Mouse (Mus musculus) thymus, postnatal 10 days (tissue): ENCODE results near the gene Dync1li1.

ENCODE experiments used
- DNase-seq, 2 experiments: peaks; one replicate each; pipeline ENCODE4 v3.0.0; 2021; ENCODE audit warnings: low spot score in 2 of 2

Gene Dync1li1

DNA sequence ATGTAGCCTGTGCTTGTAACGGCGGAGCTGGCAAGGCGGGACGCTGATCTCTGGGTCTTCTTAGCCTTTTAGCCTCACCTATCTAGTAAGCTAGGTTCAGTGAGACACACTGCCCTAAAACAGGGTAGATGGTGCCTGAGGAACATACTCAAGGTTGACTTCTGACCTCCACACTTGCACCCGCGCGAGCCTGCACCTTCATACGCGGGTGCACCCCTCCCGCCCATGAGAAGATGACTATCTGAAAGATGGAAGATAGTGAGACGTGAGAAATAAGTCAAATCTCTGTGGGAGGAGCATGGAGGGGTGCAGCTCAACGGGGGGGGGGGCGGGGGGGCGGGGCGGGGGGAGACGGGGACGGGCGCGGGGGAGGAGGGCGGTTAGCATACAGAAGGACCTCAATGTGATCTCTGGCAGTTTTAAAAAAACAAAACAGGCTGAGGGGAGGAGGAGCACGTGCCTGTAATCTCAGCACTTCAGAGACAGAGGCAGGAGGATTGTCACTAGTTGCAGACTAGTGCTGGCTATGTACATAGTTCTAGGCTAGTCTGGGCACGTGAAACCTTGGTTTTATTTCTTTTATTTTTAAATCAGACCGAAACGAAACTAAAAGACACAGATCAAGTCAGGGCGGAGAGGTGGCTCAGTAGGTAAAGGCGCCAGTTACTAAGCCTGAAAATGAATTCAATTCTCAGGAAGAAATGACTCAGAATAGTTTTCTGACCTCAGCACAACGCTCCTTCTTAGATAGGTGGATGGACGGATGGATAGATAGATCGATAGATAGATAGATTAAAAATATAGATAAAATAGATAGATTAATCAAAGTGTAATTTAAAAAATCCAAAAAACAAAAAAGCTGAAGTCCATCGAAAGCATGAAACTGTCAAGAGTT, 41.6 kb downstream of the Dync1li1 start:
- DNase-seq: peak in 1 of 2 experiments; percentile 17

DNA sequence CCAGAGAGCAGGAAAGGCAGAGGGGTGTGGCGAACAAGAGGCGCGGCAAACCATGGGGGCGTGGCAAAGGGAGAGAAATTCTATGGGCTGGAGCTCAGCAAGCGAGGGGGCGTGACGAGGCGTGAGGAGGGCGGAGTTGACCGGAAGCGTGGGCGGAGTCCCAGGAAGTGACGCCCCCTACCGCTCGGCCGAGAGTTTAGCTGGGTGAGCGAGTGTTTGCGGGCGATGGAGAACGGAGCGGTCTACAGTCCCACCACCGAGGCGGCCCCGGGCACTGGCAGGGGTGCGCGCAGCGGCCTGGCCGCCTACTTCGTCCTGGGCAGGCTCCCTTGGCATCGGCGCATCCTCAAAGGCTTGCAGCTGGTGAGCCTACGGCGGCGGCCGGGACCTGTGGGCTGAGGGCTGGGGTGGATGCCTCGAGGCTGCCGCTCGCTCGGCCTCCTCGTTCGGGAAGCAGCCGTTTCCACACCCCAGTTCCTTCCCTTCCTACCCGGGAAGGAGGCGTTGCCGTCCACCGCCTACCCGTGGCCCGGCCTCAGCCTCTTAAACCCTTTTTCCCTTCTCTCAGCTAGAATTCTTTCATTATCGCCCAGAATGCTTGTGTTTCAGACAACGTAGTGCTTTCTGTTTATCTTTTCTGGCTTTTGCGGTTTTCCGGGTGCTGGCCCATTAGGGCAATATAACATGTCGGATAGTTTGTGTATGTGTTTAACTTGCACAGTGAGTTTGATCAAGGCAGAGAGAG, 42.6 kb downstream of the Dync1li1 start, which contains the start of gene Cmtm6:
Gene Cmtm6 (plus strand): TSS at position 106 of the 745 bp plus-strand sequence.
- DNase-seq: peak; percentile 94 to 99

GRCm38 (mm10) chr9:114731871-114732682, 43.5 kb downstream of the Dync1li1 start:
- DNase-seq: peak; percentile 26 to 30

- DNase-seq: no peak
These were observed 44.6 kb downstream of the Dync1li1 start for GRCm38 (mm10) chr9:114733238-114733637.

DNA sequence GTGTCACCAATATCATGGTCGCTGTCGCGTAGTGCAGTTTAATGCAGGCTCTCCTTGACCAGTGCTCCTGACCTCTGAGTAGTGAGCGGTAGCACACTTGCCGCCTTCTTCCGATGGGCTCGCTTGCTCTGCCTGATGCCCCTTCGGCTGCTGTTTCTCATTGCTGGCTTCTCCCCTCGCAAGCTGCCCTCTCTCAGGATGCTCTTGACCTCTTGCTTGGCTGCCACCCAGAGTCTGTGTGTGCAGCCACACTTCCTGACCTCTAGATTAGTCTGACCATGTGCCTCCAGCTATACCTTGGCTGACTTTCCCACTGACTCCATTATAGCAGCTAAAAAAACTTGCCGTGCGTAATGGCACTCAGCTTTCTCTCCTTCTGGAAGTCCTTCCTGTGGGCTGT, 47.9 kb downstream of the Dync1li1 start:
- DNase-seq: no peak

DNA sequence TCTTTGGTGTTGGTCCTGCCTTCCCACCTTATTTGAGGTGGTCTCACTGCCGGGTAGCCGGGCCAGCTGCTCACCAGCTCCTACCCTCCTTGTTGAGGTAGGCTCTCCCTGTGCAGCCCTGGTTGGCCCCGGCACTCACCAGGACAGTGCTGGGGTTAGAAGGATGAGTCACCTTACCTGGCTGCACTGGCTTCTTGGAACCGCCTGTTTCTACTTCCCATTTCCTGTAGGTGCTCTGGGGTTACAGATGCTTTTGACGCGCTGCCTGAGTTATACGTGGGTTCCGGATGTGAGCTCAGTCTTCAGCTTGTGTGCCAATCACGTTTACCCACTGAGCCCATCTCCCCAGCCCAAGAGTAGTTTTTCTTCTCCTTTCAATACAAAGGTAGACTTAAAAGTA, 51.7 kb downstream of the Dync1li1 start:
- DNase-seq: no peak

DNA sequence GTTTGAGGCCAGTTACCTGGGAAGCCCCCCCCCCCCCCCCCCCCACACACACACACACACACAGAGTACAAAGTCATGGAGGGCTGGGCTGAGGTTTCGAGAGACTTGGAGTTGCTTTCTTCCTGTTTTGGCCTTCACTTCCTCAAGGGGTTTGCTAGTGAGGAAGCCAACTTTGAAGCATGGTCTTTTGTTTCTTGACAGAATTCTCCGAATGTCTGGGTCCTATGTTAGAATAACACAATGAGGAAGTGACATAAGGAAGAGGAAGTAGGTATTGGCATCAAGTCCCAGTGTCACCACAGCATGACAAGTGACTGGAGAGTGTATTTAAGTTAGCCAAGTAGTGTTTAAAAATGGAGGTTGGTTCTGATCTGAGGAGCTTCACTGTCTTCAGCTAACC, 54.1 kb downstream of the Dync1li1 start:
- no peak for DNase-seq

DNA sequence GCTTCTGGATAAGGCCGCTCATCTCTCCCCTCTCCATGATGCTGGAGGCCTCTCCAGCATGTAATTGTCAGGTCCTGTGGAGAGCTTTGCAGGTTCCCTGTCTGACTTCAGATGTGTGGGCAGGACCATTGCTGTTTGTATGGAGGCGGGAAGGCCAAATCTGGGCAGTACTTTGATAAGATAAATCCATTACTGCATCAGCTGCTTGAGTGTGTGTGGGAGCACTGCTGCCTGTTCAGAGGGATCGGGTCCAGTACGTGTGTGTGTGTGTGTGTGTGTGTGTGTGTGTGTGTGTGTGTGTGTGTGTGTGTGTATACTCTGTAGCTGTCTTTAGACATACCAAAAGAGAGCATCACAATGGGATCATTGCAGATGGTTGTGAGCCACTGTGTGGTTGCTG, 56.6 kb downstream of the Dync1li1 start:
- no peak for DNase-seq

DNA sequence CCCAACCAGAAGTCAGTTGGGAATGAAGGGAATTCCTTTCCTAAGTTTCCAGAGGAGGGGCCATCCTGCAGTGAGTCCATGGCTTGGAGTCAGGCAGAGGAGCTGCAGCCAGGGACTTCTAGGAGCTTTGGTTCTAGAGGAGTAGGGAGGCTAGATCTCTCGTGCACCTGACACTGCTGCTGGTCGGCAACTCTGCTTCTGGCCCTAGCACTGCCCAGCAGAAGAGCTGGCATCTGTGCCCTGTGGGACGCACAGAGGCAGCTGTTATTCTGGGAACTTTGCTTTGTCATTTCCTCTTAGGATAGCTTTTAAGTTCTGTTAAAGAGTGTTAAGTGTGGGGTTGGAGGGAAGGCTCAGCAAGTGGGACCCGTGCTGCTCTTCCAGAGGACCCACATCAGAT, 57.1 kb downstream of the Dync1li1 start:
- no peak for DNase-seq

GRCm38 (mm10) chr9:114747012-114747411, 58.4 kb downstream of the Dync1li1 start:
- no peak for DNase-seq

GRCm38 (mm10) chr9:114747466-114747865, 58.9 kb downstream of the Dync1li1 start:
- DNase-seq: no peak

GRCm38 (mm10) chr9:114751582-114751981, 63.0 kb downstream of the Dync1li1 start:
- DNase-seq: no peak

- DNase-seq: no peak
These were observed 63.7 kb downstream of the Dync1li1 start for GRCm38 (mm10) chr9:114752311-114752710.

GRCm38 (mm10) chr9:114752863-114753484, 64.4 kb downstream of the Dync1li1 start:
- DNase-seq: peak; percentile 96 to 98

DNA sequence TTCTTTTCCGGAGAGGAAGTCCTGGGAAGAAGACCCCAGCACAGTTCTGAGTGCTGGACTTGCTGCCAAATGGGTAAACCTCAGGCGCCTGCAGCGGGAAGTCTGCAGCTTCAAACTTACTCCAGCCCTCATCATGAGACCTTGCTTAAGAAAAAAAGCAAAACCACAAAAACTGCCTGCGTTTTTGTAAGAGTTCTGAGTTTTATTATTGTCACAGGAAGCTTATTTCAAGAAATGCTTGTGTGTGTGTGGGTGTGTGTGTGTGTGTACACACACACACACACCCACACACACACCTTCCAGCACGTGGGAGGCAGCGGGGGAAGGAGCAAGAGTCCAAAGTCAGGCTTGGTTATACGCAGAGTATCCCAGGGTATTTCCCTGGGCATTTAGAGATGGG, 69.7 kb downstream of the Dync1li1 start:
- no peak for DNase-seq

DNA sequence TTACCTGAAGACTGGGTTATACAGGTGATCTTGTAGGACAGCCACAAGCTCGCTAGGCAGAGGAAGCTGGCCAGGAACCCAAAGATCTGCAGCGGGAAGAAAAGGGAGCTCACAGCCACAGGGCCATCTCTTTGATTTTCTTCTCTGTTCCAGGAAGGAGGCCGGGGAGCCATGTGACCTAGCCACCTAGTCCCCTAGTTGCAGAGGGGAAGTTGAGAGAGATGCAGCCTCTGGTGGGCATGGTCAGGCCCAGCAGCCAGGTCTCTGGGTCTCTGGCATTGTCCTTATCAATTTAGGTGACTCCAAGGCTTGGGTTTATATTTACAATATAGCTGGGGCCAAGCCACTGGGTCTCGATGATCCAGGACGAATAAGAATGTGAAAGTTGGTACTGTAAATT, 70.2 kb downstream of the Dync1li1 start:
- no peak for DNase-seq

- no peak for DNase-seq
These were observed 71.3 kb downstream of the Dync1li1 start for GRCm38 (mm10) chr9:114759886-114760285.

GRCm38 (mm10) chr9:114760353-114760752, 71.8 kb downstream of the Dync1li1 start:
- no peak for DNase-seq

DNA sequence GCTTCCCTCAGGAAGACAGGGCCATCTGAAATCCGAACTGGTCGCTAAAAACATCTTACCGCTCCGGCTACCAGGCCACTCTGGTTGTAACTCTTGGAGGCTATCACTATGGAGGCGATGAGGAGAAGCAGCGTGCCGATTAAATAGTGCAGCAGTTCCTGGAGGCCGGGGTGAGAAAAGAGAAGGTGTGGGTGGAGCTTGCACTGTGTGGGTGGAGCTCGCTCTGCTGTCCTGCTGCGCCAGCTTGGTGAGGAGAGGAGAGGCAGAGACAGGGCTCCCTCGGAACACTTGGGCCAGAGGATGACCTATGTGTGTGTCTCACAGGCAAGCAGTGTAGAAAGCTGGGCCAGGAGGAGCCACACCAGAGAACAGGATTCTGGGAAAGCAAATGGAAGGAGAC, 73.3 kb downstream of the Dync1li1 start:
- DNase-seq: no peak

GRCm38 (mm10) chr9:114763341-114763740, 74.8 kb downstream of the Dync1li1 start:
- peak in 1 of 2 experiments; percentile 71 for DNase-seq

- no peak for DNase-seq
These were observed 78.4 kb downstream of the Dync1li1 start for GRCm38 (mm10) chr9:114767030-114767429.
